Mouse (Mus musculus): ENCODE data around the gene Scaf1.

DNA sequence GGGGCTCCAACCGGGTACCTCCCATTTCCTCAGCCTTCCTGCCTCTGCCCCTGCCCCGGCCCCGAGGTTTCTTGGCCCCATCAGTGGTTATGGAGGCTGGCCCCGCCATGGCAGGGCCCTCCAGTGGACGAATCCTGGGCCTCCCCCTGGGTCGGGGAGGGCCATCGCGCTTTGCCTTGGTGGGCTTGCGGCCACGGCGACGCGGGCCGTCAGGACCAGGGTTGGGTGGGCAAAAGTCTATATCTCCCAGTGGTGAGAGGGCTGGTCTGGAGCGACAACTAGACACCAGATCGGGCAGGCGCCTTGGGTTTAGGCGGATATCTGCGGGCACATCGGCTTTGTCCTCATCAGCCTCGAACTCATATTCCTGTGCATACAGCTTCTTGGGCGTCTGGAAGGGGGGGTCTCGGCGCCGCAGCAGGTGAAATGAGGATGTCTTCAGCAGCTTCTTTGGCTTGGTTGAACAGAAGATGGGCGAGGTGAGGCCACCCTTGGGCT lies 30.7 kb upstream of the Scaf1 start:
- TF ChIP-seq CTCF (IDR thresholded peaks at IDR 0.05; ENCODE audit: control insufficient read depth, insufficient read depth, insufficient replicate concordance, low read depth, low read length) (no peak), POLR2A (IDR thresholded peaks at IDR 0.05; ENCODE audit: control insufficient read depth, low read depth, low read length) (no peak)

Measured in testis, adult 2 months (tissue).